Mouse (Mus musculus): ENCODE data around the gene Tmem178b.
A peak's percentile ranks its signal among the peaks of the same experiment; 100 is the strongest.

Tmem178b gene

DNA sequence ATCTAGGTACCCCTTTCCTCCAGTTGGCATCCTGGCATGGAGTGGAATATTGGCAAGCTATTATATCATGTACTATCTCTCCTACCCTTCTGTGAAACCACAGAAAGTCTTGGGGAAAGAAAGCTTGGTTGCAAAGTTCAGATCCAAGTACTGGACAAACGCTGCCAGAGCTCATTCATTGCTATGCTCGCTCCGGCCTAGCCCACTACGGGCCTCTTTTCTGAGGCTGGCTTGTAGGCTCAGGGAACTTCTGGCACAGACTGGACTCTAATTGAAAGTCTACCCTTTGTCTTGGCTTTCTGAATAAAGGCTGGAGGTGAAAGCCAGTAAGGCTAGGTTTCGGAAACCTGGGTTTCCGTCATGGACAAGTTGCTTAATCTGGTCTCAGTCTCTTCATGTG, 44.7 kb downstream of the Tmem178b start:
- no peak for DNase-seq (ENCODE audit: low read depth, low spot score)

DNA sequence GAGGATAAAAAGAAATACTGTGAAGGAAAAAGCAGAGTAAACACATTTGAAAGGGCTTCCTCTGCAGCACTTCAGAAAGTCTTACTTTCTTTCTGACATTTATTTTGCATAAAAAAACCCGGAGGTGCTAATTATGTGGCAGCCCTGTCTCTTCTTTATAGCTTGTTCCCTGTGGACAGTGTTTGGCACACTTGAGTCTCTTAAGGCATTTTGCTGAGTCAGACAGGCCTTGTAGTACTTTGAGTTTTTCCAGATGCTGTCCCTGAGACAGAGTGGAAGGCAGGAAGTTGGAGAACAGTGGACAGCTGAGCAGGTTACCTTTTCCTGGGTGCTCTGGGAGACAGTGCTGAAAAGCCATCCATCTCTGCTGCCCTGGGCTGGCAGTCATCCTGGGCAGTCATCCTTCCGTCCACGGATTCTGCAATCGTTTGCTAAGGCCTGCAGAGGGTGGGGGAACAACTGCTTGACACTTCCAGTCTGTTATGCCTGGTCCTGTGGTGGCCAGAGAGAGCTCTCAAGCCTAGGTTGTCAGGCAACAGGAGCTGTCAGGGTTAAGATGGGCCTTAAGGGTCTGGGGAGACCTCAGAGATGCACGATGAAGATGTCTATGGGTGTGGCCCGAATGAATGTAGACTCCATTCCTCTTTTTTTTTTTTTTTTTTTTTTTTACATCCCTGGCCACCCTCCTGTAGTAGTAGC, 46.1 kb downstream of the Tmem178b start:
- no peak for DNase-seq (ENCODE audit: low read depth, low spot score)

DNA sequence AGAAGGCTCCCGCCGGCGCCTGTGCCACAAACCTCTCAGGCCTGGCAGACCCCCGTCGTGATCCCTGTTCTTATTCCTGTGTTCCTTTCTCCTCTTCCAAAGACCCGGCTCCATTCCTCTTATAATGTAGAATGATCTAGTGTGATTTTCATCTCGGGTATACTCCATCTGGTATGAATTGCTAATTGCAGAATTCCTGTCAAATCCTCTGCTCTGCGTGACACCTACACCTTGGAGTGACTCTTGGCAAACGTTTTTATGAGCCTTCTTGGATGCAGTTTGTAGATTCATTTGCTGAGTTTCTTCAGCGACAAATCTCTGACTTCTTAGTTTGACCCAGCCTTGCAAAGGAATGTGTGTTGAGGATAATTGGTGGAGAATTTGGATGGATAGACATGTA, 53.4 kb downstream of the Tmem178b start:
- DNase-seq (ENCODE audit: low read depth, low spot score), result peak; percentile 33

DNA sequence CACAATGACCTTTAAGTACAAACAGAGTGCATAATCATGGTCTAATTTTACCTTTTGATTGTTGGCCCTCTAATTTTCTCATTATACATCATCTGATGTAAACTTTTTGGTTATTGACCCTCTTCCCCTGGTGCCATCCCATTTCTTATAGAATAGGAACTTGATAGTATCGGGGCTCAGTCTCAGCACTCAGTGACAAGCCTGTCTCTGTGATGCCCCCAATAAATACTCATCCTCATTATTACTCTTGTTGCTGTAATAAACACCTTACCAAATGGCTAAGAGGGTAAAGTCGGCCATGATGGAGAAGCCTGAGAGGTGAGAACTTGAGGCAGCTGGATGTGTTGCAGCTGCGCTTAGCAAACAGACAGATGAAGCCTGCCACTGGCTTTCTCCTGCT, 63.5 kb downstream of the Tmem178b start:
- DNase-seq (ENCODE audit: low read depth, low spot score), result no peak

DNA sequence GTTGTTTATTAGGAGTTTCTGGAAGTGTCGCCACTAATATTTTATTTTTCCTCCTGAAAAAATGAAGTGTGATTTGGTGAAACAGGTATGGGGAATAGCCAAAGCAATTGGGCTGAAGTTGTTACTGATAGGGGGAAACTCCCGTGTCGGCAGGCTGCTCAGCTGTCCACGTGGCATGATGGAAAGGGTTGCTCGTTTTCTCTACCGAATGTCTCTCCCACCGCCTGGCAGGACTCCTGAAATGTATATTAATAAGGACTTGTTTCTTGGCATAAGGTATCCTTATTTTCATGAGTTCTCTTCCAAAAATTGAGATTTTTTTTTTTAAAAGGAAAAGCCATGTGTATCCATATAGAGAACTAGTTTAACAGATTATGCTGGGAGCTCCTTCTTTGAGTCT, 67.8 kb downstream of the Tmem178b start:
- no peak for DNase-seq (ENCODE audit: low read depth, low spot score)

DNA sequence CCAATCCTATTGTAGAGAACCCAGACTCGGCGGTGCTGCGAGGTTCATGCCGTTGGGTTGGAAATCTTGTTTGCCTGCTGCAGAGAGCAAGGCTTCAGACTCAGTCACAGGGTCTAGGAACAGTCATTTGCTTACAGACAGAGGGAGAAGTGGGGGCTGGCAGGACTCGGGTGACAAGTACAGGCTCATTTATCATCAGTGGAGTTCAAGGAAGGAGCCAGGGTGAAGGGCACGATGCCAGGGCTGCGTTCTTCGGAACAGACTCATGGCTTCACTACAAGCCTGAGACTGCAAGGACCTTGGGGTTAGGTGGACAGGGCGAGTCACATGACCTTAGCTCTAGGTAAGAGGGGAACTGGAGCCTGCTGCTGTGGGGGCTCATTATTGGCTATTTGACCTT, 71.8 kb downstream of the Tmem178b start:
- no peak for DNase-seq (ENCODE audit: low read depth, low spot score)

DNA sequence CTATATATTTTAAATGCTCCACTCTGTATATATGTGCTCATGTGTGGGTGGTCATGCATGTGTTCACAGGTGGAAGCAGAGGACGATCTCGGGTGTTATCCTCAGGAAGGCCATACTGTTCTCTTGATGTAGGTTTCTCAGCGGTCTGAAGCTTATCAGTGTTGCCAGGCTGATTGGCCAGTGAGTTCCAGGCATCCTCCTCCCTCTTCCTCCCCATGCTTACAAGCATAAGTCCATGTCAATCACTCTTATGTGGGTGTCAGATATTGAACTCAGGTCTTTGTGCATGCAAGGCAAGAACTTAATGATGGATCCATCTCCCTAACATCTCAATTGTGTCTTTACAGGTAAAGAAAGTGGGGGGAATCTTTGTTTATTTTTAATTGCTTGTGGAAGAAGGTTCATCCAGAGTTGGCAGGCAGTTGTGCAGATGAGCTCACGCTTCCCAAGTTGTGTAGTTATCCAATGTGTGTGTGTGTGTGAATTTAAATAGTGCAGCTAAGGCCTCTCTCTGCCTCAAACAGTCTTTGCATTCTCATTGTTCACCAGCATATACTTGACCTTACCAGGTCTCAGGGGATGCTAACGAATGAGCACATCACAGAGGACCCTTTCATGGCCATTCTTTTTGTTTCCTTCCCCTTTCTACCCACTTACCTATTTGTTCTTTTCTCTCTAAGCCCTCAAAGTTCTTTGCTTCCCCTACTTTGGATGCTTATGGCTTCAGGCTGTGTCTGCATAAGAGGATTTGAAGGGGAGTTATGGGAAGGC, 72.8 kb downstream of the Tmem178b start:
- no peak for DNase-seq (ENCODE audit: low read depth, low spot score)

DNA sequence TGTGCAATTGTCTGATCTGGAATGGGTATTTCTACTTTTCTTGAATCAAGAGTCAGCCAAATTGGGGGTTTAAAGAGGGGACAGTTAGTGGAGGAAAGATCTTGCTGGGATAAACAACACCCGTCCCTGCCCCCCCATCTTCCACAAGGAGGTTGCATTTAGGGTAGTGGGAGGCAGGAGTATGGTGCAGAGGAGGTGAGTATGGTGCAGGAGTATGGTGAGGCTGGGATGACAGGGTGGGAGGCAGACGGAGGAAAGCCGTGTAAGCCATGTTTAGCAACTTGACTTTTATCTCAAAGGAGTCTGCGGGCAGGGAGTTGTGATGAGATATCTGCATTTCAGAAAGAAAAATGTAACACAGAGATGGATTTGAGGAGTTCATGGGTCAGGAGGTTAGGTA, 73.5 kb downstream of the Tmem178b start:
- no peak for DNase-seq (ENCODE audit: low read depth, low spot score)

DNA sequence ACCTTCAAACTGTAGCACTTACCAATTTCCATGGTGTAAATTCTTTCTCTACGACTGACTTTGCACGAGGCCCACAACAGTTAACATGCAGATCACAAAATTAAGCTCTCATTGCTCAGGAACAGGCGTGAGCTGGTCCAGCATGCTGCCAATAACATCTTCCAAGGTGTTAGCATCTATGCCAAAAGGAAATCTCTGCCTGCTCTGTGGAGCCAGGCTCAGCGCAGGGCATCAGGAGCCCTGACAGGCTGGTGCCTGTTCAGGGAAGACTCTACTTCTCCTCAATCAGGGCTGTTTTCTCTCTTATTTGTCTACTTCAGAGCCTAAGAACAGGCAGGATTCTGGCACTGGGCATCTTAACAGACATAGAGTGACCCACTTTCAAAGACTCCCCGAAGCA, 80.9 kb downstream of the Tmem178b start:
- no peak for DNase-seq (ENCODE audit: low read depth, low spot score)

DNA sequence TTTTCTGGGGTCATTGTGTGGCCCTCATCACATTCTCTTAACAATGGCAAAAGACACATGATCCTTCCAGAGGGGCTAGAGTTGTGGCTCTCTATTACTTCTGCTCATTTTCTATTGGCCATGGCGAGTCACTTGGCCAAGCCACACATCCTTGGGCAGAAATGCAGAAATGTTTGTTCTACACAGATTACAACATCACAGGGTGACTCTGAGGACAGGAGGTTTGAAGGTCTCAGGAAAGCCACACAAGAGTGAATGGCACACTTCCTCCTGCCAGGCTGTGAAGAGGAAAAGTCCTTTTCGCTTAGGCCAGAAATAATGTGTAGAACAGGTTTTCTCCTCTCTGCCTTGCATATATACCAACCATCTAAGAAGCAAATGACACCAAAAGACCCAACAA, 82.1 kb downstream of the Tmem178b start:
- DNase-seq (ENCODE audit: low read depth, low spot score), result no peak

DNA sequence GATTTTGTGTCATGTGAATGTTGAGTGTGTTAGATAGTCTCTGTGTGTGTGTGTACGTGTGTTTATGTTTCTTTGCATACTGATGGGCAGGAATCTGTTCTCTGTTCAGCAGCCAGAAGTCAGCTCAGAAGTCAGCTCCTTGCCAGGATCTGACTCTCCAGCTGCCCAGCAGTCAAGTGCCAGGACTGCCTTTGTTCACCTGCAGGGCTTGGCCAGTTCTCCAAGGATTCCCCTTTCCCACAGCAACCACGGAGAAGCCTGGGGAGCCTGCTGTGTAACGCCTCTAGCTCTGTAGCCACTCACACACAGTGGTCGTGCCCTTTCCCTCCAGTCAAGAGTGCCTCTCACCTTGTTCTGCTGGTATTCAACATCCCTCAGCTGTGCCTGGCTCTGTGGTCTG, 91.5 kb downstream of the Tmem178b start:
- DNase-seq (ENCODE audit: low read depth, low spot score), result no peak

DNA sequence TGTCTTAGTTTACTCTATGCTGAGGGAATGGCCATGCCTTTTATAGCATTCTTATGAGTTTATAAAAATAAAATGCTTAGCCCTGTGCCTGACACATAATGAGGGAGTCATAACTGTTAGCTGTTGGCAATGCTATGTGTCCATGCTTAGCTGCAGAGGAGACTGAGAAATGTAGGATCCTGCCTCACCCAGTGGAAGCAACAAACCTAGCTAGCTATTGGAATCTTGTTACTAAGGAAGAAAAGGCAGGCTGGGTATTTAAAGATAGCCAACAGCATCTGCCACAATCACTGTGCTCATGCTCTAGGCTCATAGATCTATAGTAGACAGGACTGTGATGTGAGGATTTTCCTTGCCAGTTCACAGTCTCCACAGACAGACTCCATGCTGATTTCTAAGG, 97.2 kb downstream of the Tmem178b start:
- no peak for DNase-seq (ENCODE audit: low read depth, low spot score)

DNA sequence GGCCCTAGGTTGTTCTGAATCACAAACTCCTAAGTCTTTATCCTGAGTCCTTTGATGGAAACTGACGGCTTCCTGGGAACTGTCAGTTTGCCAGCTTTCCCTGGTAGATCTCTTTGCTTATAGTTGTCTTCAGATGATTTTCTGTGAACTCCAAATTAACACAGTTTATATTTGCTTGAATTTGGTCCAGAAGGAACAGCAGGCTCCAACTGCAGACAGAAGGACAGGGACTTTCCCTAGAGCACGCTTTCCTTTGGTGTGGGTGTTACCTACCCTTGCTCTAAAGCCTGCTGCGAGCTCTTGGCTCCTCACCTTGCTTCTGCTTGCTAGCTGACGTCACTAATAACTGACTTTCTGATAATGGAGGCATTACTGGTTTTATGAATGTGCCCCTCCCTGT, 105.9 kb downstream of the Tmem178b start:
- no peak for DNase-seq (ENCODE audit: low read depth, low spot score)

DNA sequence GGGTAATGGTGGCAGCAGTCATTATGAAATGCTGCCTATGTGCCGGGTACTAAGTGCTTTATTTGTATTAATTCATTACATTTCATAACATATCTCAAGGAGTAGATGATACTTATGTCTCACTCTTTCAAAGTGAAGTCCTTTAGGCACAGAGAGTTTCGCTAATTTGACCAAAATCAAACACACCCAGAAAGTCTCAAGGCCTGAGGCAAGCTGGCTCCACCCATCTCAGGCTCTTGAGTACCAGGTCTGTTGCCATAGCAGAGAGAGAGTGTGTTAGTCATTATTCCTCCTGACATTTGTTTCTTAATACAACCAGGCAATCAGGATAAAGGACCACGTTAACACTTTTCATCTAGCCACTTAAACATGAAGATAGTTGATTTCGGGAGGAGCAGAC, 117.7 kb downstream of the Tmem178b start:
- peak; percentile 31 for DNase-seq (ENCODE audit: low read depth, low spot score)

DNA sequence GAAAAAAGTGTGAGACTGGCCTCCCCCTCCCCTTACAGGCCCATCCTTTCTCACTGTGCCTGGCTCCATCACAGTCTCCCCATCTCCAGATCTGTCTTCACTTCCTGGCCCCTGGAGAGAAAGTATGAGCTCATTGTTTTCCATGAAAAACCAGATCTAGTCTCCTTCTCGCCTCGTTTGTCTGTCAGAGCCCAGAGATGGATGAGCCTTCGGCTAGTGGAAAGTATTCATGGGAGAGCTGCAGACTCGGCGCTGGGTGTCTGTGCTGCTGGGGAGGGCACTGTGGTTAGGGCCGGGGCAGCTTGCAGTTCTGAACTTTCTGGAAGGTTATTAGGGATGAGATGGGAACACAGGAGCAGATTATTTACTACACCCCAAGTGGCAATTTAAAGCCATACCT, 118.9 kb downstream of the Tmem178b start:
- peak; percentile 17 for DNase-seq (ENCODE audit: low read depth, low spot score)

DNA sequence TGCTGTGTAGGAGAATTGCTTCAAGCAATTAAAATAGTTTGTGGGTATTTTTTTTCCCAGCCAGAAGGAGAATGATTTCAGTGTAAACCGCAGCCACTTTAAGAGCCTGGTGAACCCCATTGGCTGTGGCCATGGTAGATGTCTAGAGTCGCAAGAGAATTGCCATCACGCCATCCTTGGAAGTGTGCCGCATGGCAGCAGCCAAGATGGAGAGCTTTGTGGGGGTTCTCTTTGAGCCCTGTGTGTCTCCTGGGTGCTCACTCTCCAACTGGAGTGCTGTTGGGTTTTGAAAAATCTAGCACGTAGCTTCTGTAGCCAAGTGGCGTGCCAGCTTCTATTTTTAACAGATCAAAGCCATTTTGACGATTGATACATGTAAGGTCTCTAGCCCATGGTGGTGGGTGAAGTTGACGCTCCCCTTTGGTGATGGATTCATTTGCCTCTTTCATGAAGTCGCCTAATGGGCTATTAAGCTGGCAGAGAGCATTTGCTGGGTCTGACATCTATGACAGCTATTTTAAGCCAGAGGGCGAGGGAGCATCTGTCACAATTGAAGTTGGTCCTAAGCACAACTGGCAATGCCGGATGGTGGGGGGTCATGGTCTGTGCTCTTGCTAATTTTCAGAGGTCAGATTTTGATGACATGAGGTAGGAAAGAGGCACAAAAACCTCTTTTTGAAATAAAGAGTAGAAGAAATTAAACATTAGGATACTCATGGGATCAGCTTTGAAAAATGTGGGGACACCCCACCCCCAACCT, 133.1 kb downstream of the Tmem178b start:
- no peak for DNase-seq (ENCODE audit: low read depth, low spot score)

DNA sequence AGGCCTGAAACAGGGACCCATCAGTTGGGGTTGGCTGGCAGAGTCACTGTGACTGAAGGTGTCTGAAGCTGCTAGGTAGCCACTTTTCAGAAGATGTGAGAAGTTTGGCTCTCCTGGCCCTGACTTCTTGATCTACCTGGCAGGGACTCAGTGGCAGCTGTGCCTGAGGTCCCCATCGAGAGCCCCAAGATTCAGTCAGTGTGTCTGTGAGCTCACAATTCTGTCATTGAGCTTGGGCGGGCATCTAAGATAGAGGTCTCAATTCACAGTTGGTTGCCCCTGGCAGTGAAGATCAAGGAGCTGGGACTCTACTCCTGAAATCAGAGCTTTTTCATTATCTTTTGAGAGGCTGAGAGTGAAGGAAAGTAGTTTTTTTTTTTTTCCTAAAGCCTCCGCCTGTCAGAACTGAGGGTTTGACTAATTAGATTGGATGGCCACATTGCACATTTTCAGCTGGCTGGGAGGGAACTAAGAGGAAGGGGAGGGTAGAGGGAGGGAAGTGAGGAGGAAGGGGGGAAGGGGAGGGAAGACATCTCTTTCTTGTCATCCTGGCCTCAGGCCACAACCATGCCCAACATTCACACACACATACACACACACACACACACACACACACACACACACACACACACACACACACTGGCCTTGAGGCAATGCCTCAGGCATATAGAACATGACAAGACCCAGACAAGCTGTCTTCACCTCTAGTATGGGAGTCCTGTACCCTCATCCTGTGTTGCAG, 135.3 kb downstream of the Tmem178b start:
- DNase-seq (ENCODE audit: low read depth, low spot score), result no peak

DNA sequence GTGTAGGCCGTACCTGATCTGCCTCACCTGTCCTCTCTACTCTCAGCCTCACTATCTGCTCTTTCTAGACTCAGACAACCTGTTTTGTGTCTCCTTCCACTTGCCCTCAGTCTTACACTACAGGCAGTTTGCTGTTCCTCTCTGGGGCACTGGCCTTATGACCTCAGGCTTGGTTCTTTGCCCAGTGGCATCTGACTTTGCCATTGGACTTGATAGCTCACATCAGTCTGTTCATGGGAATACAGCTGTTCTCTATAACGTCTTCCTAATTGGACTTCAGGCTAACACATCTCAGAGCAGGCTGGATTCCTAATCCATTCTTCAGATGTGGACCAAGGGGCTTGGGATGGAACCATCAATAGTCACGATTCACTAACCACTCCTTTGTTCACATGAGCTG, 136.6 kb downstream of the Tmem178b start:
- DNase-seq (ENCODE audit: low read depth, low spot score), result no peak

DNA sequence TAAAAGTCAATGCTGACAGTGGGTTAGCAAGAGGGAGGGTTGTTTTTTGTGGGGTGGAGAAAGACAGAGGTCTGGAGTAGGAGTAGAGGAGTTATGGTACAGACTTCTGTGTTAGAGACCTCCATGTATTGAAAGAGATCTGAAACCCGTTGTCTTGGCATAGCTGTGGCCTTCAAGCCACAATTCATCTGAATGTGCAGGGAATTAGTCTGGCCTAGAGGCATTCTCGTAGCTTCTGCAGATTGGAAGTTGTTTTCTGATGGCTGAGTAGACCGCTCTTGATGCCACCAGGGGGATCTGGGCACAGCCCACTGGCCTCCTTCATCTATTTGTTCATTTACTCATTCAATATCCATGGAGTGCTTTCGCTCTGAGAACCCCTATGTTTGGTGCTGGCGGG, 138.0 kb downstream of the Tmem178b start:
- DNase-seq (ENCODE audit: low read depth, low spot score), result no peak

DNA sequence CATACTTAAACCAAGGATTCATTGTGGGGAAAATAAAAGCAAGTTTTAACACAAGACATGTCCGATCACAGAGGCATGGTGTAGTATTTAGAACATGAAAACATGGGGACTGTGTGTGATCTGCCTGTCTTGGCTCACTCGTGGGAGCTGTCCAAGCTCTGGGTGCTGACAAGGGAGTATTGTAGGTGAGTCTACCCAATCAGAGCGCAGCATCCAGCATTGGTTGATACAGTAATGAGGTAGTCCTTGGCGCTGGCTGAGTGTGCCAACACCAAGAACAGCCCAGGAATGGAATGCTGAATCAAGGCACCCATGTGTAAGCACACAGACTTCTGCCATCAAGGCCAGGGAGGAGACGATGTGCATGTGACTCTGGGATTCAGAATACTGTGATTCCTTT, 138.5 kb downstream of the Tmem178b start:
- peak; percentile 49 for DNase-seq (ENCODE audit: low read depth, low spot score)

DNA sequence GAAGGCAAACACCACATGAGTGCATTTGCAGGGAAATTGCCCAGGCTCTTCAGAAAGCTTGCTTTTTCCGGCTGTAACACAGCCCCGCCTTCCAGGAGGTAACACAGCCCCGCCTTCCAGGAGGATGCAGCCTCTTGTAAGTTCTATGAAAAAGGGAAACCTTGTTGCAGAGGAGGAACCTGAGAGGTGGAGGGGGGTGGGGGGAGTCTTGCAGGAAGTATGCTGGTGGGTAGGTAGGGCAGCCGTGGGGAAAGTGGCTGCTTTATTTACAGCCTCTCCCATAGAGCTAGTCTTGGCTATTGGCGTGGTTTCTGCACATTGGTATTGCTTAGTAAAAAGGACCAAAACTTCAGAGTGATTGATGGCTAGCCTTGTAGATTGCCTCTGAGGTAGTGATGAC, 140.3 kb downstream of the Tmem178b start:
- DNase-seq (ENCODE audit: low read depth, low spot score), result peak; percentile 27

DNA sequence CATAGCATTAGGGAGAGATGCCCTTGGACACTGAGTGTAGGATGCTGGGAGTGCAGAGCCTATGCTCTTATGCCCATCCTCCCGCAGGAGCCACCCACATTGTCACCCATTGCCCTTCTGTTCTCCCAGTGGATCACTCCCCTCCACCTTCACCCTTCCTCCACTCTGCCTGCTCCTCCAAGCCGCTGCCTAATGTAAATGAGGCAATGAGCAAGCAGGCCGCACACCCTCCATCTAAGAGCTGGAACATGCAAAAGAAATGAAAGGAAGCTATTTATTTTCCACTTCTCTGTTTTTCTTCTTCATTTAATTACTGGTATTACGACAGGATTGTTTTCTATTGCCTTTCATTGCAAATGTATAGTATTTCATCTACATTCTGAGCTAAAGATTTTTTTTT, 142.1 kb downstream of the Tmem178b start:
- no peak for DNase-seq (ENCODE audit: low read depth, low spot score)
